Mouse (Mus musculus) bone marrow, adult 2 months (tissue): ENCODE results near the gene Prune1.

Experiments used
- CTCF ChIP-seq: fragments of 200-500 bp; IDR thresholded peaks from 2 replicates; pipeline ENCODE4 v1.5.1; 2011; ENCODE audit warnings: low read length, control low read depth; ENCODE audit not compliant: control insufficient read depth, insufficient read depth
- POLR2A ChIP-seq: fragments of 200-500 bp; IDR thresholded peaks from 2 replicates; pipeline ENCODE4 v1.6.1; 2011; ENCODE audit warnings: low read depth, mild to moderate bottlenecking, control low read depth, low read length, borderline replicate concordance; ENCODE audit not compliant: control insufficient read depth

GRCm38 (mm10) chr3:95240900-95241299 lies 41.0 kb downstream of the Prune1 start:
- no peak for TF ChIP-seq CTCF
- no peak for TF ChIP-seq POLR2A
